9 mouse cellular contexts compared by ENCODE assay signal in the genomic region with DNA sequence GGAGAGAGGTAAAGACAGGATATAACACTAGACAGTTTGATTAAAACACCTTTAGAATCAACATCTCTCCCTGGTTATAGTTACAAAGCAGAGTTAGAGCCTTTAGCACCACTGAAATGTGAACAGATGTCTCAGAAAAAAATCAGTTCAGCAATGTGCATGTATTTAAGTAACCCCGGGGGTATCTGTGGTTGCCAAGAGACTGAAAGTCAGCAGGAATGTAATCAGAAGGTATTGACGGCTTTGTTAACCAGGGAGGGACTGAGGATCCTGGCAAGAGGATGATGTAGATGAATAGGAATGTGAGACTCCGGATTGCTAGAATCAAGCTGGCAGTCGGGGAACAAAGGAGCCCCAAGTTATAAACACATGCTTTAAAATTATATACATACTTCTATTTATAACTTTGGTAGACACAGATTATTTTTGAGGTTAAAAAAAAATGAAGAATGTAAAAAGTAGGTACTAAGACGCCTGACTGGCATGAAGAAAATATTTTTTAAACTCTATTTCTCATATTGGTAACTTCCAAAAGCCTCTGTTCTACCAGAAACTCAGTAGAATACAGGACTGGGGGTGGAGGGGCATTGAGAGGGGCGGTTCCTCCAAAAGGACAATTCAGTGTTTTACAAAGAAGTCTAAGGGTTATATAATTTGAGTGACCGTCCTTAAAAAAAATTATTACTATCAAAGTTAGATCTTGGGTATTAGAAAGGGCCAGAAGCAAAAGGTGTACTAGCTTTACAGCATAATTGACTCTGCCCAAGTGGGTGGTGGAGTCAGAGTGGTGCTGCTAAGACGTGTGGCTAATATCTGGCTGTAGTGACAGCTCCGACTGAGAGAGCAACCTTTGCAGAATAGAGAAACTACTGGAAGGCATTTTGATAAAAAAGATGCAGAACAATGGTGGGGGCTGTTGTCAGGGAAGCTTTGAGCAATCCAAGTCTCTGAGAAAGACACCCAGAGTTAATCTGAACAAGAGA.
DNase-seq lines count a peak whose midpoint lies in the region; ATAC-seq and TF ChIP-seq lines count a peak whose summit lies in the region.
"Had no signal": no experiment of that assay in that cellular context is flagged by ENCODE, and none has a peak within 500 bp of the region (broad histone marks: within the 10 kb centered on the region; RNA-seq: fewer than 3 reads in every experiment).

No protein-coding gene starts in this region.

- ATAC-seq in limb, embryonic 14.5 days (ENCODE audit: low FRiP score, low read depth), result peak; percentile 78; the same call in 1 of the 2 replicates

- no peak for TF ChIP-seq EP300 in heart, adult 2 months (IDR thresholded peaks at IDR 0.05; ENCODE audit: insufficient read depth, low read depth, low read length)

- H3K79me2 ChIP-seq in heart, adult 2 months (replicated peaks; ENCODE audit: control insufficient read depth, insufficient read depth, low read length), result no peaks in the 10 kb centered on the region

- H3K4me1 ChIP-seq in heart, adult 2 months (ENCODE audit: control insufficient read depth, insufficient read depth, low read length), result no peaks in the 10 kb centered on the region
- H3K4me1 ChIP-seq in embryonic facial prominence, embryonic 10.5 days, result peaks cover 21% of the 10 kb centered on the region
- peaks cover 12% of the 10 kb centered on the region; the same call in 1 of the 2 replicates for H3K4me1 ChIP-seq in limb, embryonic 14.5 days (ENCODE audit: control insufficient read depth, insufficient read depth, low read length)

- TF ChIP-seq POLR2A in heart, adult 2 months (IDR thresholded peaks at IDR 0.05; ENCODE audit: insufficient read depth, low read depth, low read length), result no peak
- no peak for TF ChIP-seq POLR2A in limb, embryonic 14.5 days (IDR thresholded peaks at IDR 0.05; ENCODE audit: borderline replicate concordance, extremely low read depth, insufficient read depth, insufficient read length)

- no peak overlapping the region for H3K27ac ChIP-seq in heart, adult 2 months
- H3K27ac ChIP-seq in embryonic facial prominence, embryonic 10.5 days (replicated peaks), result peak overlapping the region; percentile 65
- H3K27ac ChIP-seq in limb, embryonic 14.5 days (replicated peaks; ENCODE audit: low read depth, low read length), result no peak overlapping the region

- H3K9me3 ChIP-seq in embryonic facial prominence, embryonic 10.5 days, result no peaks in the 10 kb centered on the region
- no peaks in the 10 kb centered on the region for H3K9me3 ChIP-seq in limb, embryonic 14.5 days (ENCODE audit: control insufficient read depth, low read length)

- no peak overlapping the region for H3K4me3 ChIP-seq in heart, adult 2 months
- no peak overlapping the region for H3K4me3 ChIP-seq in embryonic facial prominence, embryonic 10.5 days
- no peak overlapping the region for H3K4me3 ChIP-seq in limb, embryonic 14.5 days (replicated peaks; ENCODE audit: low read length)

- no peaks in the 10 kb centered on the region for H3K27me3 ChIP-seq in heart, adult 2 months (ENCODE audit: control insufficient read depth, insufficient read depth, low read length)
- no peaks in the 10 kb centered on the region for H3K27me3 ChIP-seq in embryonic facial prominence, embryonic 10.5 days (replicated peaks; ENCODE audit: low read depth, poor library complexity, severe bottlenecking)
- no peaks in the 10 kb centered on the region for H3K27me3 ChIP-seq in limb, embryonic 14.5 days (ENCODE audit: control insufficient read depth, insufficient read depth, low read length)

- H3K36me3 ChIP-seq in heart, adult 2 months (ENCODE audit: control insufficient read depth, insufficient read depth, low read length), result no peaks in the 10 kb centered on the region
- no peaks in the 10 kb centered on the region for H3K36me3 ChIP-seq in embryonic facial prominence, embryonic 10.5 days (replicated peaks)
- H3K36me3 ChIP-seq in limb, embryonic 14.5 days (ENCODE audit: control insufficient read depth, insufficient read depth, low read length), result no peaks in the 10 kb centered on the region

- intact Hi-C loops in heart, adult 2 months (cut with DNase I), result no loop called here

- H3K4me2 ChIP-seq in limb, embryonic 14.5 days (replicated peaks; ENCODE audit: low read depth, low read length, severe bottlenecking), result no peak overlapping the region

- DNase-seq in heart, adult 11 months, result peak; percentile 66
- no peak for DNase-seq in heart, adult 2 months
- DNase-seq in 3T3-L1 (ENCODE audit: low read depth, low spot score), result peak; percentile 88
- peak; percentile 38 for DNase-seq in embryonic facial prominence, embryonic 10.5 days (ENCODE audit: low spot score)
- peak; percentile 67 for DNase-seq in limb, embryonic 14.5 days (ENCODE audit: low spot score)
- DNase-seq in layer of hippocampus, adult 8-10 months (ENCODE audit: low spot score in 2 of 2), result no peak
- no peak for DNase-seq in frontal cortex, adult 2 months (ENCODE audit: extremely low spot score in 1 of 2, low spot score in 1 of 2)
- DNase-seq in spleen, postnatal 36 days (ENCODE audit: low spot score in 2 of 2), result no peak
- DNase-seq: kidney, postnatal 10 days had no signal

- no peak for TF ChIP-seq CTCF in heart, adult 2 months (IDR thresholded peaks at IDR 0.05)

- WGBS in heart, adult 2 months, result 35% methylated on average over 9 of the region's 9 CpGs
- 39% methylated on average over 9 of the region's 9 CpGs for WGBS in embryonic facial prominence, embryonic 10.5 days
- 27% methylated on average over 9 of the region's 9 CpGs for WGBS in limb, embryonic 14.5 days

- no peak overlapping the region for H3K9ac ChIP-seq in heart, adult 2 months (ENCODE audit: low read depth, low read length)
- H3K9ac ChIP-seq in limb, embryonic 14.5 days (ENCODE audit: low read depth, low read length, severe bottlenecking), result no peak overlapping the region

Comparison
In these comparisons a context has a peak if more than half of its experiments do, and no peak if none do; other contexts are left out.
1. DNase-seq: peak in heart, adult 11 months (single experiment), 3T3-L1 (single experiment), embryonic facial prominence, embryonic 10.5 days (single experiment) and limb, embryonic 14.5 days (single experiment); none in heart, adult 2 months (0 of 2), layer of hippocampus, adult 8-10 months (0 of 2), frontal cortex, adult 2 months (0 of 2) and spleen, postnatal 36 days (0 of 2).